Mouse (Mus musculus) kidney, adult 10 weeks (tissue): ENCODE data around the gene Rps6kb2. TPM values are rescaled to one million over a fixed set of nuclear protein-coding genes. Genes with fewer than 3 reads are reported as not detected.

Experiments used
- polyA plus RNA-seq: library from polyadenylated mRNA; stranded (reverse); fragments of 350-450 nt; fragmentation: Illumina TruSeq; extraction: RNeasy Lipid Tissue Mini Kit (QIAGEN cat#74804); gene quantifications from one replicate; pipeline ENCODE4 v1.2.3, GENCODE M21; 2014; ENCODE audit warnings: low read depth, low replicate concordance

The Rps6kb2 gene
- polyA plus RNA-seq = 2.2 TPM

GRCm38 (mm10) chr19:4162646-4163542 lies at the start of gene Rps6kb2:
Gene Rps6kb2 (minus strand): TSS chr19:4163354.

DNA sequence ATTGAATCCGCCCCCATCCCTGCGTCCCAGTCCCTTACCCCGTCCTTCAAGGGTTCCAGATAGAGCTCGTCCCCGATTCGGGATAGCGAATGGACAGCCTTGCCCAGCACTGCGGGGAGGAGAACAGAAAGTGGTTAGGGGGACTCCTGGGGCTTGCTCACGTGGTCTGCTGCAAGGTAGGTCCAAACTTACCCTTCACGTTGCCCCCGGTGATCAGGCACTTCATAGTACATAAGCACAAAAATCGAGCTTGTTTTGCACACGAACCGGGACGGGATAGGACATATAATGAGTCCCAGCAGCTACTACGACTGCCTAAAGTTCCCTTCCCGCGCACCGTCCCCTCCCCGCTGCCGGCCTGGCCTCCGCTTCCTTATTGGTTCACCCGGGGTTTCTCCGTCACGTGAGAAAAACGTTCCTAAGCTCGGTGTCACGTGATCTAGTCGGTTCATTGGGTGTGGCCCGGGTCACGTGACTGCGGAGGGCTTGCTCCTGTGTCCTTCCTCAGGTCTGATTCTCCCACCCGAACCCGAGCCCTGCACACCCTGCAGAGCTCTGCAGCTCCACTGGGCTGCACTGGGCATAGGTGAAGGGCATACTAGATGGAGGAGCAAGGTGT lies 38.2 kb upstream of the Rps6kb2 start, which contains the start of gene Rad9a:
Rad9a (minus strand) TSS at position 372 of the 619 bp plus-strand sequence.

GRCm38 (mm10) chr19:4191528-4192250 lies 28.5 kb upstream of the Rps6kb2 start, which contains the start of gene Ppp1ca:
Gene Ppp1ca (plus strand): TSS chr19:4192065.

DNA sequence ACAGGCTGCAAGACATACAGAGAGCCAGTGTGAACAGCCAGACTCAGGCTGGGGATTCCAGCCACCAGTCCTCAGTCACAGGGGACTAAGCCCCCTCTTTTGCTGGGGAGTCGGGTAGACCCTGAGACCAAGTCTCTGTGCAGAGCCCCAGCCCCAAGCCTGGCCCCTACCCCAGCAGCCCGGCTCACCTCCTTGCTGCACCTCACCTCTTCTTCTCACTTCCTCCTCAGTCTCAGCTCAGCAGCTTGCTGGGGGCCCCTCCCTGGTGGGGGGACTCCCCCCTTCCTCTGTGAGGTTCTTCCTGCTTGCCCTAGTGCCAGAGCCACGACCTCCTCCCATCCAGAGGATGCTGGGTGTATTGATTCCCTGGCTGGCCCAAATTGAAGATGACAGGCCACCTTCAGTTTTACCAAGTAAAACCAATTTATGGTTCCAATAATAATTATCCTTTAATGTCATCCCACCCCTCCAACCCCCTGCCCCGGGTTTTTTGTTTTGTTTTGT lies 27.7 kb upstream of the Rps6kb2 start, which contains the start of gene Tbc1d10c:
Tbc1d10c (minus strand) TSS at position 454 of the 504 bp plus-strand sequence.

GRCm38 (mm10) chr19:4175368-4175947 lies 12.3 kb upstream of the Rps6kb2 start, which contains the start of gene Carns1:
Gene Carns1 (minus strand): TSS chr19:4175479.

DNA sequence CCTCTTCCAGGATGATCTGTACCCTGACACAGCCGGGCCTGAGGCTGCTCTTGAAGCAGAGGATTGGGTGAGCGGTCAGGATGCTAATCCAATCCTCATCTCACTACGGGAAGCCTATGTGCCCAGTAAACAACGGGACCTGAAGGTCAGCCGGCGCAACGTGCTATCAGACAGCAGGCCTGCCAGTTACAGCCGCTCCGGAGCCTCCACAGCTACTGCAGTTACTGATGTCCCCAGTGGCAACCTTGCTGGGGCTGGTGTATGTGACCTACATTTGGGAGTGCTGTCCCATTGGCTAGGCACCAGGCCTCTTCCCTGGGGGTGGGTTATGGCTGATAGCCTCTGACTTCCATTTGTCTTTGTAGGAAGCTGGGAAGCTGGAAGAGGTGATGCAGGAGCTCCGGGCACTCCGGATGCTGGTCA lies 9.9 kb downstream of the Rps6kb2 start, which contains the start of gene Ptprcap:
Ptprcap (plus strand) TSS at position 373 of the 423 bp plus-strand sequence.

GRCm38 (mm10) chr19:4148491-4148806 lies 14.7 kb downstream of the Rps6kb2 start, which contains the start of gene Coro1b:
Gene Coro1b (plus strand): TSS chr19:4148619.

DNA sequence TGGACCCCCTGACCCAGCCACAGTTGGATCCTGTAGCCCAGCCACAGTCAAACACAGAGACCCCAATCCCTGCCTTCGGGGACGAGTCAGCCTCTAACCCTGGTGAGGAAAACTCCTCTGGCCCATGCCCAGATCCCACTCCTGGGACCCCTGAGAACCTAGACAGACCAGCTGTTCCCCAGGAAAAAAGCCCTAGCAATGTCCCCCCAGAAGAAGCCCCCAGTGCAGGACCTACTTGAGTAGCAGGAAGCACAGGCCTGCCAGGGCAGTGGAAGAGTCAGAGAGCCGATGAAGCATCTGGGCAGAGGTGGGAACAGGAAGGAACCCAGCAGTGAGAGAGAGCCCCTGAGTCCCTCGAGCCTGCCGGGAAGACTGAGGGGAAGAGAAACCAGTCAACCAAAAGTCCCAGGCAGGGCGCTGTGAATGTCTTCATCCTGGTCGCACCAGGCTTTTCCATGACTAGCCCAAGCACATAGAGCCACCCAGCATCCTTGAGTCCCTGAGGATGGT lies 19.3 kb downstream of the Rps6kb2 start, which contains the start of gene Cabp4:
Cabp4 (minus strand) TSS at position 275 of the 510 bp plus-strand sequence.

DNA sequence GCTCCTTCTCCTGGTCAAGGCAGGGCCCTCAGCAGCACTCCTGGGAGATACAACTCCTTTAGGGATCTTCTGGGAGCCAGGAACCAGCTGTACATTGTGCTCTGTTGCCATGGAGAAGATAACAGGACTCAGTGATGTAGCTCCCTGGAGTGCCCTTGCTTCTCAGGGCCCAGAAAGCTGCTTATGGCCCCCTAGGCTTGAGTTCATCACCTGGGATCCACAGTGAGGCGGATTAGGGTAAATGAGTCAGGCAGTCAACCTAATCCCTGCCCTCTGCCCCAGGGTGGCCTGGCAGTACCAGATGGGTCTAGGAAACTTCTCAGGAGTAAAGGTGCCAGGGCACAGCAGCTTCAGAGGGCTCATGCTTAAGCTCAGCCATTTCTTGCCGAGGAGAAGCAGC lies 23.7 kb downstream of the Rps6kb2 start, which contains the start of gene Gpr152:
Gpr152 (plus strand) TSS at position 342 of the 400 bp plus-strand sequence.

DNA sequence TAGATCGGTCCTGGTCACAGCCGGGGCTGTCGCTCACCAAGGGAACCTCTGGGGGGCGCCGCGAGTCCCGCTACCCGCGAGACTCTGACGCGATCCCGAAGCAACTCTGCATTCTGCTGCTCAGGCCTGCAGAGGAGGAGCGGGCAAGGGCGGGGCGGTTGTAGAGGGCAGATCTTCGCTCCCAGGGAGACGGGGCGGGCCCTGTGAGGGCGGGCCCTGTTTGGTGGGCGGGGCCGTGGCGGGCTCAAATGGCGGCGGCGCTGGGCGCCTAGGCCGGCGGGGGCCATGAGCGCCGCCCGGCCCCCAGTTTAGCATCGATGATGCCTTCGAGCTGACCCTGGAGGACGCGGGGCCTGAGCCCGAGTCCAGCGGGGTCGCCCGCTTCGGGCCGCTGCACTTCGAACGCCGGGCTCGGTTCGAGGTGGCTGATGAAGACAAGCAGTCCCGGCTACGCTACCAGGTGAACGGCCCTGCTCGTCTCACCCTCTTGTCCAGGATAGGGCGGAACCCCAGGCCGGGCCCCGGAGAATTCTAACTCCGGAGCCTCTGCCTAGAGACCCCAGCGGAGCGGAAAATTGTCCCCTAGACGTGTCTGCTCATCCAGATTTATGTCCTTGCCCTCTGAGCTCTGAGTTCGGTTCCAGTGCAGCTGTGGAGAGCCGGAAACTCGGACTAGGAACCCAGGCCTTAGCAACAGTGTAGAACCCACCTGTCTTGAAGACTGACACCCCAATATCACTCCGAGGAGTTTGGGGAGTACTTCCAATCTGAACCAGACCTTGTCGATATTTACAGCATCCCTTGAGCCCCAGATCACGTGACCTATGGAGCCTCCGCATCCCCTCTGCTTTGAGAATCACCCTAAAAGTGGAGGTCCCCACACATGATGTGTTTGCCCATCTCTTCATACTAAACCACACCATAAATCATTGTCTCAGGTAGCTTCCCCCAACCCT lies 37.1 kb downstream of the Rps6kb2 start, which contains the start of gene Aip:
Aip (minus strand) TSS at position 118 of the 956 bp plus-strand sequence.

Other genes with a start within 250 kb of the Rps6kb2 start
- 0.53 TPM for gene Aldh3b1, start 233.5 kb downstream of the Rps6kb2 start, polyA plus RNA-seq
- not detected for gene Unc93b1, start 228.2 kb downstream of the Rps6kb2 start, polyA plus RNA-seq
- gene Aldh3b3, start 204.7 kb downstream of the Rps6kb2 start, polyA plus RNA-seq = 0.36 TPM
- not detected for gene Aldh3b2, start 191.0 kb downstream of the Rps6kb2 start, polyA plus RNA-seq
- gene Acy3, start 176.8 kb downstream of the Rps6kb2 start, polyA plus RNA-seq = 47.4 TPM
- gene Tbx10, start 170.6 kb downstream of the Rps6kb2 start, polyA plus RNA-seq = not detected
- gene Nudt8, start 162.8 kb downstream of the Rps6kb2 start, polyA plus RNA-seq = 0.65 TPM
- gene Gm49405, start 162.7 kb downstream of the Rps6kb2 start, polyA plus RNA-seq = not detected
- not detected for gene Doc2g, start 160.0 kb downstream of the Rps6kb2 start, polyA plus RNA-seq
- gene Ndufv1, start 150.5 kb downstream of the Rps6kb2 start, polyA plus RNA-seq = 9.9 TPM
- gene Gstp1, start 125.4 kb downstream of the Rps6kb2 start, polyA plus RNA-seq = 14.6 TPM
- gene Gstp2, start 117.3 kb downstream of the Rps6kb2 start, polyA plus RNA-seq = 10.1 TPM
- not detected for gene Gstp3, start 103.8 kb downstream of the Rps6kb2 start, polyA plus RNA-seq
- not detected for gene Cabp2, start 81.8 kb downstream of the Rps6kb2 start, polyA plus RNA-seq
- gene Cdk2ap2, start 66.2 kb downstream of the Rps6kb2 start, polyA plus RNA-seq = 0.73 TPM
- 0.20 TPM for gene Pitpnm1, start 63.4 kb downstream of the Rps6kb2 start, polyA plus RNA-seq
- gene Aip, start 37.5 kb downstream of the Rps6kb2 start, polyA plus RNA-seq = 1.3 TPM
- gene Gpr152, start 23.6 kb downstream of the Rps6kb2 start, polyA plus RNA-seq = not detected
- gene Cabp4, start 19.3 kb downstream of the Rps6kb2 start, polyA plus RNA-seq = not detected
- gene Coro1b, start 14.7 kb downstream of the Rps6kb2 start, polyA plus RNA-seq = 9.0 TPM
- 2.3 TPM for gene Ptprcap, start 9.8 kb downstream of the Rps6kb2 start, polyA plus RNA-seq
- gene Carns1, start 12.1 kb upstream of the Rps6kb2 start, polyA plus RNA-seq = 0.49 TPM
- not detected for gene Tbc1d10c, start 27.9 kb upstream of the Rps6kb2 start, polyA plus RNA-seq
- 97.3 TPM for gene Ppp1ca, start 28.7 kb upstream of the Rps6kb2 start, polyA plus RNA-seq
- gene Rad9a, start 38.3 kb upstream of the Rps6kb2 start, polyA plus RNA-seq = 1.5 TPM
- gene Clcf1, start 50.9 kb upstream of the Rps6kb2 start, polyA plus RNA-seq = 0.16 TPM
- gene AC109138.7, start 51.0 kb upstream of the Rps6kb2 start, polyA plus RNA-seq = not detected
- not detected for gene Pold4, start 68.5 kb upstream of the Rps6kb2 start, polyA plus RNA-seq
- 1.7 TPM for gene Ssh3, start 105.8 kb upstream of the Rps6kb2 start, polyA plus RNA-seq
- not detected for gene Ankrd13d, start 119.8 kb upstream of the Rps6kb2 start, polyA plus RNA-seq
- gene Grk2, start 142.9 kb upstream of the Rps6kb2 start, polyA plus RNA-seq = 11.2 TPM
- 50.5 TPM for gene Kdm2a, start 234.9 kb upstream of the Rps6kb2 start, polyA plus RNA-seq